In the genomic region with DNA sequence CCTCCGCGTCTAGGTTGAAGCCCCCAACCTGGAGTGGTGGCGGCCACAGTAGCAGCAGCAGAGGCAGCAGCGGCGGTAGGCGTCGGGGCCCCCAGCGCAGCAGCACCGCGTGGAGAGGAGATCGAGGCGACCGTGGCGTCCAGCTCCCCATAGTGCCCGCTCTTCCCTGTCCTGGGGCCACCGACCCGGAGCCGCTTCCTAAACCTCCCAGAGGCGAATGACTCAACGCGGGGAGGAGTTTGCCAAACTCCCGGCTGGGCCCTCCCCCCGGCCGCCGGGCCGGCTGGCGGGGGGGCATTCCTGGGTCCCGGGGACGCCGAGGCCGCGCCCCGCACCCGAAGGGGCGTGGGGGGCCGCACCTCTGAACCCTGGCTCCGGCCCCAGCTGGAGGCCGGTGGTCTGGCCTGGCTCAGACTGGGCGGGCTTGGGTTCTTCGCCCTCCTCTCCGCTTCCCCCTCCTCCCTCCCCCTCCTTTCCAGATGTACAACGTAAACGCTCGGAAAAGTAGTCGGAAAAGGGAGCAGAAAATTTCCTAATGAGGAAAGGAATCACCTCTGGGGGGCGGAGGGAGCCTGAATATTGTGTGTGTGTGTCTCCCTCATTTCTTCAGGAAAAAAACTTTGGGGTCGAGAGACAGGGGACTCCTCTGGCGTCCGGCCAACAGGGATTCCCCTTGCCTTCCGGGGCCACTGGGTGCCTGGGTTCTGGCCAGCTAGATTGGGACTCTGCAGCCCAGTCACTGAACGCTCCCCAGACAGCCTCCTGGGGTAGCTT, we compare ENCODE assay signal across 8 mouse cellular contexts. TPM values are rescaled to one million over a fixed set of nuclear protein-coding genes. Genes with fewer than 3 reads are reported as not detected.
DNase-seq lines count a peak whose midpoint lies in the region; ATAC-seq and TF ChIP-seq lines count a peak whose summit lies in the region.

A gene (minus strand): TSS at position 388 of the 774 bp plus-strand sequence.

- peaks cover 29% of the 10 kb centered on the region for H3K36me3 ChIP-seq in C2C12 (ENCODE audit: control insufficient read depth, insufficient read depth)
- no peaks in the 10 kb centered on the region for H3K36me3 ChIP-seq in forebrain, embryonic 15.5 days
- peaks cover 2% of the 10 kb centered on the region; the same call in 1 of the 2 replicates for H3K36me3 ChIP-seq in limb, embryonic 13.5 days
- H3K36me3 ChIP-seq in midbrain, embryonic 13.5 days: no peaks in the 10 kb centered on the region
- no peaks in the 10 kb centered on the region for H3K36me3 ChIP-seq in testis, adult 2 months (ENCODE audit: control insufficient read depth, insufficient read depth, low read length)

- no peak for TF ChIP-seq CTCF in C2C12 (IDR thresholded peaks at IDR 0.05; ENCODE audit: control insufficient read depth, insufficient read depth, insufficient read length)
- TF ChIP-seq CTCF in testis, adult 2 months (IDR thresholded peaks at IDR 0.05; ENCODE audit: control insufficient read depth, insufficient read depth, insufficient replicate concordance, low read depth, low read length): no peak

- H3K9ac ChIP-seq in forebrain, embryonic 15.5 days (replicated peaks): peak within 1 kb of the TSS; percentile 57
- peak within 1 kb of the TSS; percentile 95 for H3K9ac ChIP-seq in limb, embryonic 13.5 days
- H3K9ac ChIP-seq in midbrain, embryonic 13.5 days (replicated peaks): peak within 1 kb of the TSS; percentile 73

- H3K79me3 ChIP-seq in C2C12 (ENCODE audit: low read depth): peaks cover 46% of the 10 kb centered on the region

- peak; percentile 25 for ATAC-seq in activated CD4-positive, CD25-positive, alpha-beta regulatory T cell, adult 4 months
- ATAC-seq in forebrain, embryonic 15.5 days (replicated peaks): peak; percentile 75
- 0 out of 4 replicates have a peak, but pooled peaks of 1 of the 2 experiments have one; percentile 16 for ATAC-seq in hematopoietic stem cell, adult 5-6 weeks (replicated peaks in 1 of 2; ENCODE audit: insufficient read depth in 1 of 2, low FRiP score in 2 of 2, low TSS enrichment in 1 of 2, low read depth in 1 of 2, poor library complexity in 2 of 2, severe bottlenecking in 2 of 2)
- ATAC-seq in limb, embryonic 13.5 days (ENCODE audit: low FRiP score, low read depth): peak; percentile 73
- ATAC-seq in midbrain, embryonic 13.5 days: peak; percentile 75

- TF ChIP-seq POLR2A in testis, adult 2 months (IDR thresholded peaks at IDR 0.05; ENCODE audit: control insufficient read depth, low read depth, low read length): no peak

- H3K4me3 ChIP-seq in C2C12 (ENCODE audit: insufficient read depth, poor library complexity, severe bottlenecking): peak within 1 kb of the TSS; percentile 99
- H3K4me3 ChIP-seq in forebrain, embryonic 15.5 days: peak within 1 kb of the TSS; percentile 56
- peak within 1 kb of the TSS; percentile 97 for H3K4me3 ChIP-seq in limb, embryonic 13.5 days
- peak within 1 kb of the TSS; percentile 61 for H3K4me3 ChIP-seq in midbrain, embryonic 13.5 days (replicated peaks)
- H3K4me3 ChIP-seq in testis, adult 2 months (ENCODE audit: control insufficient read depth, low read depth, low read length): peak within 1 kb of the TSS; percentile 74

- H3K79me2 ChIP-seq in C2C12 (ENCODE audit: control insufficient read depth, insufficient read depth): peaks cover 56% of the 10 kb centered on the region

- peak within 1 kb of the TSS; percentile 98 for H3ac ChIP-seq in C2C12 (ENCODE audit: control insufficient read depth, insufficient read length, low read depth)

- H3K27me3 ChIP-seq in C2C12 (ENCODE audit: control insufficient read depth, insufficient read depth, insufficient read length): no peaks in the 10 kb centered on the region
- H3K27me3 ChIP-seq in forebrain, embryonic 15.5 days: no peaks in the 10 kb centered on the region
- H3K27me3 ChIP-seq in limb, embryonic 13.5 days: no peaks in the 10 kb centered on the region
- H3K27me3 ChIP-seq in midbrain, embryonic 13.5 days: peaks cover 12% of the 10 kb centered on the region
- no peaks in the 10 kb centered on the region for H3K27me3 ChIP-seq in testis, adult 2 months (ENCODE audit: control insufficient read depth, insufficient read depth, low read length)

- no peak for DNase-seq in cerebellum, adult 9-10 months

- H3K27ac ChIP-seq in forebrain, embryonic 15.5 days (replicated peaks): no peak within 1 kb of the TSS; the same call in 1 of the 2 replicates
- peak within 1 kb of the TSS; percentile 93 for H3K27ac ChIP-seq in limb, embryonic 13.5 days
- 0 out of 2 replicates have a peak within 1 kb of the TSS, but pooled peaks have one; percentile 11 for H3K27ac ChIP-seq in midbrain, embryonic 13.5 days
- H3K27ac ChIP-seq in testis, adult 2 months (ENCODE audit: control insufficient read depth, insufficient read depth, low read depth, low read length): no peak within 1 kb of the TSS

- 1% methylated on average over 44 of the region's 51 CpGs for WGBS in forebrain, embryonic 15.5 days
- WGBS in limb, embryonic 13.5 days: under 1% methylated on average over 49 of the region's 51 CpGs
- WGBS in midbrain, embryonic 13.5 days: under 1% methylated on average over 51 of the region's 51 CpGs

- H3K4me2 ChIP-seq in forebrain, embryonic 15.5 days (replicated peaks): peak within 1 kb of the TSS; percentile 99
- H3K4me2 ChIP-seq in limb, embryonic 13.5 days (replicated peaks): peak within 1 kb of the TSS; percentile 73
- peak within 1 kb of the TSS; percentile 88 for H3K4me2 ChIP-seq in midbrain, embryonic 13.5 days (replicated peaks)

- H3K4me1 ChIP-seq in forebrain, embryonic 15.5 days: peaks cover 23% of the 10 kb centered on the region
- peaks cover 47% of the 10 kb centered on the region for H3K4me1 ChIP-seq in limb, embryonic 13.5 days
- peaks cover 23% of the 10 kb centered on the region for H3K4me1 ChIP-seq in midbrain, embryonic 13.5 days (replicated peaks)
- peaks cover 2% of the 10 kb centered on the region for H3K4me1 ChIP-seq in testis, adult 2 months (ENCODE audit: control insufficient read depth, insufficient read depth, low read length)

- H3K9me3 ChIP-seq in forebrain, embryonic 15.5 days: no peaks in the 10 kb centered on the region
- no peaks in the 10 kb centered on the region for H3K9me3 ChIP-seq in limb, embryonic 13.5 days
- no peaks in the 10 kb centered on the region for H3K9me3 ChIP-seq in midbrain, embryonic 13.5 days

TF ChIP-seq in C2C12, 6 proteins besides CTCF, POLR2A, EP300 and RAD21:
- TF ChIP-seq CEBPB (IDR thresholded peaks at IDR 0.05; ENCODE audit: low read depth): no peak
- no peak for TF ChIP-seq FOSL1 (IDR thresholded peaks at IDR 0.05; ENCODE audit: insufficient read depth, low read length, poor library complexity, severe bottlenecking)
- no peak for TF ChIP-seq MYOG (IDR thresholded peaks at IDR 0.05; ENCODE audit: control insufficient read depth, extremely low read depth, insufficient read length)
- TF ChIP-seq USF1 (IDR thresholded peaks at IDR 0.05; ENCODE audit: low read depth): no peak
- no peak for TF ChIP-seq MYOD1 (IDR thresholded peaks at IDR 0.05; ENCODE audit: control insufficient read depth, insufficient read length, low read depth)
- TF ChIP-seq MAX (IDR thresholded peaks at IDR 0.05): peak; percentile 33

RNA-seq across cellular contexts. Expression of the gene that starts here (rescaled TPM):
- 104 TPM for polyA plus RNA-seq in C2C12 (2012; fragmentation: generic; extraction: Trizol)
- polyA plus RNA-seq in activated CD4-positive, CD25-positive, alpha-beta regulatory T cell, adult 4 months (2017; shearing (Covaris generic)): 1 to 10 TPM; 1.3 to 2.2 TPM
- 5.7 and 7.2 TPM in 2 replicates for polyA plus RNA-seq in forebrain, embryonic 15.5 days (2015; fragmentation: Nextera tagmentation; extraction: Ambion mirVana)
- total RNA-seq in hematopoietic stem cell, adult 5-6 weeks (2017): 10.3 and 11.7 TPM in 2 replicates
- polyA plus RNA-seq in limb, embryonic 13.5 days (2015; fragmentation: Nextera tagmentation; extraction: Ambion mirVana): 55.2 and 55.3 TPM in 2 replicates
- polyA plus RNA-seq in midbrain, embryonic 13.5 days (2015; fragmentation: Nextera tagmentation; extraction: Ambion mirVana): 6.8 and 7.8 TPM in 2 replicates
- 1.1 and 1.4 TPM in 2 replicates for polyA plus RNA-seq in testis, adult 2 months (2012; rRNA removed)

Comparison
In these comparisons a context has a peak if more than half of its experiments do, and no peak if none do; other contexts are left out.
1. H3K27ac ChIP-seq: peak in limb, embryonic 13.5 days (single experiment) and midbrain, embryonic 13.5 days (single experiment); none in forebrain, embryonic 15.5 days (single experiment) and testis, adult 2 months (single experiment).
2. Peak in every context shown above with its lines, with median percentiles within 50 percentile points of each other: H3K4me3 ChIP-seq, H3K4me2 ChIP-seq and H3K9ac ChIP-seq.